Mouse (Mus musculus) spleen, postnatal 4 days (tissue): Measurements from ENCODE around the gene Wnt10b.
A peak's percentile ranks its signal among the peaks of the same experiment; 100 is the strongest.
"Not testable (repeated sequence)": the region's sequence is repeated elsewhere in the genome, so short reads cannot be mapped to it uniquely, and the experiment has no call there.

ENCODE experiments used
- DNase-seq, 2 experiments: peaks; one replicate each; pipeline ENCODE4 v3.0.0; 2022; ENCODE audit warnings: low spot score in 2 of 2

Gene Wnt10b

DNA sequence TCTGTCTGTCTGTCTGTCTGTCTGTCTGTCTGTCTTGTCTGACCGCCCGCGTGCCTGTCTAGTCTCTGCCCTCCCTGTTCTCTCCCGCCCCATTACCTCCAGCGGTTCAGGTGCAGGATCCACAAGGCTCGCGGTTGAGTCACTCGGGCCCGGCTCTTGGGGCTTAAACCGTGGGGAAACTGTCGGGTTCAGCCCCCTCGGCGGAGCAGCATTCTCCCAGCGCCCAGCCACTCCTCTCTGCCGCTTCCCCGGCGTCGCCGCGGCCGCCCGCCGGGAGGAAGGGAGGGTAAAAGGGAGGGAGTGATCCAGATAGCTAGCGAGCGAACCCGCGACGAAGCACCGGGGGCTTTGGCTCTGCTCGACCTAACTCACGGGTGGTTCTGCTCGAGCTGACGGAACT lies at the start of gene Wnt10b:
Gene Wnt10b (minus strand): TSS at position 389 of the 400 bp plus-strand sequence.
- no peak for DNase-seq

DNA sequence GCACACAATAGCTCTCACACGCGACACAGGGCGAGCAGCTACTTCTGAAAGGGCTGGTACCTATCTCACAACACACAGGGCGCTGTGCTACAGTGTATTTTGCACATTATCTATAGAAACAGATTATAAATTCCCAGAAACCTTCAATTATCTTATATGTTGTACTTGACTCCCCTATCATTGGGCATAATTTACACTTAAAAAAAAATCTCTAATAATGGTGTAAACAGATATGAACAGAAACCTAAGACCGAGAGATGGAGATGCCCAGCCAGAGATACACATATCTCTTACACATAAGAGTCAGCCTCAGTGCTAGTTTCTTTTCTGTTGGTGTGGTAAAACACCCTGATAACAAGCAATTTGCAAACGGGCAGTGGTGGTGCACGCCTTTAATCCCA lies 49.7 kb upstream of the Wnt10b start:
- DNase-seq = no peak

DNA sequence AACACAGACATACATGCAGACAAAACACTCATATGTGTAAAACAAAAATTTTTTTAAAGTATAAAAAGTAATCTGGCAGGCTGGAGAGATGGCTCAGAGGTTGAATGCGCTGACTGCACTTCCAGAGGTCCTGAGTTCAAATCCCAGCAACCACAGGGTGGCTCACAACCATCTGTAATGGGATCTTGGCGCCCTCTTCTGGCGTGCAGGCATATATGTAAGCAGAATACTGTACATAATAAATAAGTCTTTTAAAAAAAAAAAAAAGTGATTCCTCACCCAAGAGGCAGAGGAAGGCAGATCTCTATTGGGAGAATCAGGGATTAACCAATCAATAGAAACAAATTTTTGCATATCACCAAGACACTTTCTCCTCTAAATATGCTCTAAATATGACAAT lies 45.5 kb upstream of the Wnt10b start:
- DNase-seq = no peak

DNA sequence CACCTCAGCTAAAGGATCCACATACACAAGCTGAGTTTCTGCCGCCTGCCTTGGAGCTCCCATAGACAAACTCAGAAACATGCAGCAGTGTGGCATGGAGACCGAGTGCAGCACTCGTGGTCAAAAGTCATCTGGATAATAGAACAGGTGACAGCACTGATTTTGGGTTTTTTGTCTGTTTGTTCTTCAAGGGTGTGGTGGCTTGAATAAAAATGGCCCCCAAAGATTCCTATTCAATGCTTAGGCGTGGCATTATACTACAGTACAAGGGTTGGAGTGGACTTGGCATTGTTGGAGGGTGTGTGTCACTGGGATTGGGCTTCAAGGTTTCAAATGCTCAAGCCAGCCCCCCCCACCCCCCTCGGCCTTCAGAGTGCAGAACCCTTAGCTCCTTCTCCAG lies 44.2 kb upstream of the Wnt10b start:
- DNase-seq = no peak

DNA sequence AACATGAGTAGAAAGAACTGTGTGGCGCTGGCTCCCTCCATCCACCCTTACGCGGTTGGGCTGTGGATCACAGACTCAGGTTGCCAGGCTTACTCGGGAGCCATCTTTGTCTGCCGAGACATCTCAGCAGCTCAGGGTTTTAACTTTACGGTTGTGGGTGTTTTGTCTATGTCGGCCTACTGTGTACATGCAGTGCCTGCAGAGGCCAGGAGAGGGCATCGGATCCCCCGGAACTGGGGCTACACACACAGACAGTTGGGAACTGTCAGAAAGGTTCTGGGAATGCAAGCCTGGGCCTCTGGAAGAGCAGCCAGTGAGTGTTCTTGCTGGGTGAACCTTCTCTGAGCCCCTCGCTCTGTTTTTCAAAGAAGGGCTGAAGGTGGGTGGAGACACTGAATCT lies 43.5 kb upstream of the Wnt10b start:
- no peak for DNase-seq

DNA sequence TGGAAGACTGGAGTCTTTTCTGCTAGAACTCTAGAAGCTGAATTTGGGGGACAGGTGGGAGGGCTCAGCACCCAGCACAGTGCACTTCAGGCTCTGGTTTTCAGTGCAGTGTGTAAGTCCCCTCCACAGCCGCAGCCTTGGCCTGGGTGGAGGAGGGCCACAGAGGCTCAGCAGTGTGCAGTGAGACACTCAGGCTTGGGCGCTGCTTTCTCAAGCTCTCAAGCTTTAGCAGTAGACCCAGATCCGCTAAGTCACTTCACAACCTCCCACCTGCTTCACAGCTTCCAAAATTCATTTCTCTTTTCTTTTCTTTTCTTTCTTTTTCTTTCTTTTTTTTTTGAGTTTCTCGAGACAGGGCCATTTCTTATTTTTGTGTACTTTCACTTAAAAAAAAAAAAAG lies 43.0 kb upstream of the Wnt10b start:
- DNase-seq = no peak

DNA sequence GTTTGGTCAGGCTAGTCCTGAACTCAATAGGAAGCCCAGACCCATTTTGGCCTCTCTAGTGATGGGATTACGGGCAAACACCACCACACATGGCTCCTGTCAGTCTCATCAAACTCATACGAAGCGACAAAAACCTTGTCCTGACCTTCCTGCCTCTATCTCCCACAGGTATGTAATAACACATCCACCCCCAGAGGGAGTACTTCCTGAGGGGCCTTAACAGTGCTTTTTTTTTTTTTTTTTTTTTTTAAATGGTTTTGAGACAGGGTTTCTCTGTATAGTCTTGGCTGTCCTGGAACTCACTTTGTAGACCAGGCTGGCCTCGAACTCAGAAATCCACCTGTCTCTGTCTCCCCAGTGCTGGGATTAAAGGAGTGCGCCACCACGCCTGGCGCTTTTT lies 40.2 kb upstream of the Wnt10b start:
- DNase-seq = no peak

DNA sequence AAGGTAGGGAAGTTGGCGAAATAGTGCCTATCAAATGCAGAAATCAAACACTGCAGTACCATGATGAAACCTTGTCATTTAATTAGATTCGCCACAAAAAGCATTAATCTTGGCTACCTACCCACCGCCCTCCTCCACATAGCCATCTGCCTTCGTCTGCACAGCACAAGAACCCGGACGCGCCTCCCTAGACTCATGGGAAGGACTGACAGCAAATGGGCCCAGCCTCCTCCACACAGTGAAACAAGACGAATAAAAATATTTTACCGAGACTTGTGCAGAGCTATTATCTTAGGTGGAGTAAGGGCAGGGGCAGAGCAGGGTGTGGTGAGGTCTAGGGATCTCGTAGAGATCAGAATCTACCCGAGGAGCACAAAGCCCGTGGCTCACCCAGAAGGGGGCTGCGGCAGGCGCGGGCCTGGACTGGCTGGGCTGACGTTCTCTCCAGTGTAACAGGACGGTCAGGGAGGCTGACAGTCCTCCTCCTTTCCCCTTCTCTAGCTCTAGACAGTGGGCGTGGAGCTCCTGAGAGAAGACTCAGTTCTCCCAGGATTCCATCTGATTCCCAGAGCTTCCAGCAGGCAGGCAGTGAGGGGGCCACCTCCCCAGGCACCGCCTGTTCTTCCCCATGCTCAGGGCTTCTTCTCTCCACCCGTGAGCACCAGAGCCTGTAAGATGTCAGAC lies 34.9 kb upstream of the Wnt10b start:
- DNase-seq = no peak

DNA sequence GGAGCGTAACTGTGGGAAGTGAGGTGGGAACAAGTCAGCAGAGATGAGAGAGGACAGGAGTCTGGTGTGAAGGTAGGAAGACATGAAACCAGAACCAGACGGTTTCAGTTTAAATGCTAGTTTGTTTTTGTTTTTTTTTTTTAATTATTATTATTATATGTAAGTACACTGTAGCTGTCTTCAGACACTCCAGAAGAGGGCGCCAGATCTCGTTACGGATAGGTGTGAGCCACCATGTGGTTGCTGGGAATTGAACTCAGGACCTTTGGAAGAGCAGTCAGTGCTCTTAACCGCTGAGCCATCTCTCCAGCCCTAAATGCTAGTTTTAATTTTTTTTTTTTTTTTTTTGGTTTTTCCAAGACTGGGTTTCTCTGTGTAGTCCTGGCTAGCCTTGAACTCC lies 32.3 kb upstream of the Wnt10b start:
- not testable (repeated sequence) for DNase-seq

DNA sequence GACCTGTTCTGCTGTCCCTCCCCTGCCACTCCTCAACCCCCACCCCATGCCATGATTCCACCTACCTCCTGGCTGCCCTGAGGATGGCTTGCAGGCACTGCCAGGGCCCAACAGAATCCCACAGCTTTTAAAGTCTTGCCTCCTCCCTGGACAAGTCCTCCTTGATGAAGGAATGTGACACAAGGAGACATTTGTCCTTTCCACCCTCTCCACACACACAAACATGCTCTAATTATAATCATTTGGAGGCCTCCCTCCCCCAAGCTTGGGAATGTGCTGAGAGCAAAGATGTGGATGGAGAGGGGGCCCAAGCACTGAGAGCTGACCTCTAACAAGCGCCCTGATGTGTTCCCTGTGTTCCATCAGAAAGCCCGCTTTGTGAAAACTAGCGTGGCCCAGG lies 31.4 kb upstream of the Wnt10b start, which contains the start of gene Ddn:
Gene Ddn (minus strand): TSS at position 101 of the 400 bp plus-strand sequence.
- no peak for DNase-seq

DNA sequence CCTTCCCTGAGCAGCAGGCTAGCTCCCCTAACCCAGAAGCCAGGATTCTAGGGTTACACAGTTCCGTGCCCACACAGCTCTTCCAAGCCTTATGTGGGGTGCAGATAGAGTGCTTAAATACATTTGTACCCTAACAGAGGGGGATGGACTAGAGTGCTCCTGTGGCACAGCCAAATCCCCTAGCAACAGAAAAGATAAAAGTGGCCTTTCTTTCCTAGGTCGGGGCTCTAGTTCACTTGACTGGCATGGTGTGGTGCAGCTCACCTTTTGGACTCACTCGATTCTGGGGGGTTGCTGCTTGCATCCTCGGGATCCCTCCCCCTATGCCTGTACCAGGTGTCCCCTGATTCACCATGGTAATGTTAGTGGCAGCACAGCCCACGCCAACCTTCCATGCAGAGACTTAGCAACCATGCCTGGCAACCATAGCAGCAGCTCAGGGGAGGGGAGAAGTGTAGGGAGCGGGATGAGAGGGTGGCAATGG lies 30.7 kb upstream of the Wnt10b start:
- no peak for DNase-seq

DNA sequence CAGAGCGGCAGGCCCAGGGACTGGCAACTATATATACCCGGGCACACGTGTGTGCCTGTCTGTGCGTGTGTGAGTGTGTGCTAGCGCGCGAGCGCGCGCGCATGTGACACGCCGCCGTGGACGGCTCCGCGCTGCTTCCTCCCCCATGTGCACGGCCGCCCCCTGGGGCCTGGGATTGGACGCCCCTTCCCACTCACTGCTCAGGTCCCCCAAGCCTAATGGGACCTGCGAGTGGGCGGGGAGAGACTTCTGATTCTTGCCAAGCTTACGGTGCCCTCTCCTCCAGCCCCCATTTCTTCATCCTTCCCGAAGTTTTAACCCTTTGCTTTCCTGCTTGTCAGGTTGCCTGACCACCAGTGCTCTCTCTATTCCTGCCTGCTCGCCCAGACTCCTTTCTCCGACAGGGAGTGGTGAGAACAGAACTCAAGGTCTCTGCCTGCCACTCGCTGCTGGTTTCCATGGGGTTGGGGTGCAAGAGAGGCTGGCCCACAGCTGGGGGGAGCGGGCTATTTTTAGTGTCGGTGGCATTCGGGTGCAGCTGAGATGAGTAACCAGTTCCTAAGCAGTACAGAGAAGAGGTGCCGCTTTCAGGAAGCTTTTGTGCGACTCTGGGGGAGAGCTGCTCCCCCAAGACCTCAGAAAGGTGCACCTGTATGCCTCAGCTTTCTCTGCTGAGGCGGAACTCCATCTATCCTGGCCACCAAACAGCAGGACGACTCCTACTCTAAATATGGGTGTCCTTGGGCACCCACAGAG lies 30.1 kb upstream of the Wnt10b start:
- DNase-seq = no peak

DNA sequence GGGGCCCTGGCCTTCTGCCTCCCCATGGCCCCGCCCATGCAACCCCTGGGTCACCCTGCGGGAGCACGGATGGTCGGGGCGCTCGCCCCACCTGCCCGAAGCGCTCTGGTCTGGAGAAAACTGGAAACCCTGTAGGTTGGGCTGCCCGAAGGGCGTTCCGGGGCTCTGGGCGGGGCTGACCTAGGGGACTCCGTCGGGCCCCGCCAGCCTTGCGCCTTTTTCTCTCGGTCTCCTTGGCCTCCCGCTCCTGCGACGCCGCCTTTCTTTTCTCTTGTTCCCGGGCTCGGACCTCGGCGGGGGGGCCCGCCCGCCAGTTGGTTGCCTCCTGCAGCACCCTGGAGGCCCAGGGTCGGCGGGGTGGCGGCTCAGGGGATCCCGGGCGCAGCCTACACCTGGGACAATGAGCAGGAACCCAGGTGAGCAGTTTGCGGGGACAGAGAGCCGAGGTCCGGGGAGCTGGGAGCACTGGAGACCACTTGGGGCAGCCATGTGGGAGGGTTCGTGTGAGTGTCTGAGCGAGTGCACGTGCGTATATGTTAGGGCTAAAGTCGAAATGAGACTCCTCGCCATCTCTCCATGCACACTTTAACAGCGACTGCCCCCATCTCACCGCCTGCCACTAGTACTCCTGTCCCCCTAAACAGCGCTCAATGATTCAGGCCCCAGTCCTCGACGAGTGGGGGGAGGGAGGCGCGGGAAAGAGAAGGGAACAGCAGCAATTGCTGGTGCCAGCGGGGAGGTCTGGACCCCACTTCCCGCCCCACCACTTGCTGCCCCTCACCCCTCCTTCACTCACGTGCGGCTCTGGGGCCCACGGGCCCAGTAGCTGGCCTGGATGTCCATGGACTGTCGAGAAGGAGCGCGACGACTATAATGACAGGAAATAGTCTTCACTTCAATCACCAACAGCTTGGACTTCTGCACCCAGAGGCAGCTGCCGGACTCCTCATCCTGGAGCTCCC lies 29.1 kb upstream of the Wnt10b start:
- peak in 1 of 2 experiments; percentile 73 for DNase-seq

DNA sequence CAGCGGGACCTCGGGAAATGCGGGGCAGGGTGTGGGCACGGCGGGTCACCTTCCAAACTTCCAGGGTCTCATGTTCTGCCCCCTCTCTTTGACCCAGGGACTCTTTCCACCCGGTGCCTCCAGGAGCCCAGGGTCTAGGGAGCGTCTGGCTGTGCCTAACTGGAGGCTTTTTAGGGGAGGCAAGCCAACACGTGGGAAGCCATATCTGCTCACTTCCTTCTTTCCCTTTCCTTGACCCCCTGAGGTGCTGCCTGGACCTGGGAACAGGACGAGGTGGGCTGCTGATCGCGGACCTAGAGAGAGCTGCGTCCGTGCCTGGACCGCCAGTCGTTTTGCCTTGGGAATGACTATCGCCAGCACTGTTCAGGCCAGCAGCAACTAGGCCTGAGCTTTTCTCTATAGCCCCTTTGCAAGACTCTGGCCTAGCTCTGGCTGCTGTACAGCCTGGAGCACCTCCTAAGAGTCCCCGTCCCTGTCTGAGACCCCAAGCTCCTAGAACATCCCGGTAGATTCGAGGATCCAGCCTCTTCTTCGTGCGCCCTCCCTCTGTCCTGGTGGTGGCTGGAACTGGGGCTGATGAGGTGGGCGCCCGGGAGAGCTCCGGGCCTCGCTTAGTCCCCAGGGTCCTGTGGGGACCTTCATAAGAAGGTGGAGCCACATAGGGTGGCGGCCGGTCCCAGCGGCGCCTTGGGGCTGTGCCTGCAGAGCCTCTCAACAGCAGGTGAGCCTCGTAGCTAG lies 28.3 kb upstream of the Wnt10b start:
- DNase-seq = no peak

DNA sequence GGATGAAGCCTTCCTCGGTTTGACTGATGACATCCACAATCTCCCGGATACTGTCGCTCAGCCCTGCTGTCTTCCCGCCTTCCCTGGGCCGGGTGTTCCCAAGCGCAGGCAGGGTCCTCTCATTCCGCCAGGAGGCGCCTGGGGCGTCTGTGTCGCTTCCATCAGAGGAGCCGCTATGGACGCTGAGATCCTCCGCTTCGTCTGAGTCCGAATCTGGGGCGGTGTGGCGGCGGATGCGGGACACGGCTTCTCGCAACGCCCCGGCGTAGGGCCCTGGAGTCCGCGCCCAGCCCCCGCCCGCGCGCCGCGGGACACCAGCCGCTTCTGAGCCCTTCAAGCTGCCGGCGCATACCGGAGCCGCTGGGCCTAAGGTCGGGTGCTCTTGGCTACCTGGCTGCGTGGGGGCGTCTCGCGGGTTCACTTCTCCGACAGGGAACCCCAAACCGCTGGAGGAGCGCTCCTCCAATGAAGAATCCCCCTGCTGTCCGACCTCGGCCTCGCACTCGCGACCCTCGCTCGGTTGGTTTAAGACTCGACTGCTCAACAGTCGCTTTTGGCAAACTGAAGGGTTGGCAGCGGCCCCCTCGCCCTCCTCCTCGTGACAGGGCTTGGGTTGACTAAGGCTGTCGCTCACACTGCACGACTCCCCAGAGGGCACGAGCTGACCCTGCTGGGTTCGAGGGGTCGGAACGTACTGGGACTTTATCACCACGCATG lies 27.5 kb upstream of the Wnt10b start:
- DNase-seq = peak; percentile 56 to 80

DNA sequence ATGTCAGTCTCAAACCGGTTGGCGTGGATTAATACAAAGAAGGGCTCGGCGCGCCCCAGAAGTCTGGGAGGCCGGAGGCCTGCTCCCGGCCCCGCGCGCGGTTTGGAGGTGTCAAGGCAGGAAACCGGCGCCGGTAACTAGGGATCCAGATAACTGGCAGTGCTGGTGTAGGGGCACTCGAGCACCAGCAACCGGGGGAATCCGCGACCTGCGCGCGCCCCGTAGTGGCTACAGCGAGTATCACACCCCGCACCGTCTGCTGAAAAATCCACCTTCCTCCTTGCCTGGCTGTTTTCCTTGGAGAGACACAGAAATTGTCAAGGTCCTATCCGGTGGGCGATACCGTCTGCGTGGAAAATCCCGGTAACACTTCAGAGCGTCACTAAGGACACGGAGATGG lies 26.1 kb upstream of the Wnt10b start:
- DNase-seq = peak; percentile 76 to 93

DNA sequence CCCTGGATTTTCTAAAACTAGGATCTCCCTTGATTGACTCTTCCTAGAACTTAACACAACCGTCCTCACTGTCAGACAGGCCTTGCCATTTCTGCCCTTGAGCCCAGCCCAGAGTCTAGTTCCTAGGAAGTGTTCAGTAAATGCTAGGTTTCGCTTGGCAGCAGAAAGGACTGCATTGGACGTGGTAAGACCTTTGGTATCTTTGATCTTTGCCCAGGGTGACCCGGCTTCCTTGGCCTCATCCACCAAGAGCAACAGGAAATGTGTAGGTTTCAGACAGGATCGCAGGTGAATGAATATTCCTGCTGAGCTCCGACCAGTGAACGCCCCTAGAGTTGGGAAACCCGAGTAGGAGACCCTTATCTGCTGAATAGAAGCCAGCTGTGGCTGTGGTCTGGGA lies 25.0 kb upstream of the Wnt10b start:
- DNase-seq = no peak

DNA sequence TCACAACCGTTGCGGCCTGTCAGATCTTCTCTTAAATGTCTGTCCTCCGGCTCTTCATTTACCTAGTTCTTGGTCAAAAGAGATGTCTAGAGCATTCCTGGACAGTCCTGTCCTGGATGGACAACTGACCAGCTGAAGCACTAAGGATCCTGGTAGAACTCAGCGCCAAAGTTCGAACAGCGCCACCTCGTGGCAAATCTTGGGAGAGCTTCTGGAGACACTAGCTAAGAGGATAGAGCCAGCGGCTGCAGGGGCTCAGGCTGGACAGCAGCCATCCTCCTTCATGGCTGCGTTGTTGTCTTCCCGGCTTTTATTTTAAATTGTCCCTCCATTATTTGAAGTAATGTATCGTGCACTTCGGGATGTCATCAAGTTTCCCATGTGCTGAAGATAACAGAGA lies 21.4 kb upstream of the Wnt10b start:
- DNase-seq = peak; percentile 72 to 93

DNA sequence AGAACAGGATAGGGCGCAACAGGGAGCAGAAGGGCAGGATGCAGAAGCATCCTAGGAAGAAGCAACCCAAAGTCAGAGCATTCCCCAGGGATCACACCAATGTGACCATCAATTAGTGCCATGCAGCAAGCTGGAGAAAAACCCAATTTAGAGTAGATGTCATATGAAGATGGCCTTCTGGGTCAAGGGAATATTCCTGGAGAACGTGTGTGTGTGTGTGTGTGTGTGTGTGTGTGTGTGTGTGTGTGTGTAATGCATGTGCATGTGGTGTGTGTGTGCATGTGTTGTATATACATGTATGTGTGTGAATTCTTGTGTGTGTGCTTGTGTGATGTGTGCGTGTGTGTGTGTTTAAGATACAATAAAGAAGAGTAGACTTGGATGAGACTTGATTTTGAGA lies 21.0 kb upstream of the Wnt10b start:
- no peak for DNase-seq

DNA sequence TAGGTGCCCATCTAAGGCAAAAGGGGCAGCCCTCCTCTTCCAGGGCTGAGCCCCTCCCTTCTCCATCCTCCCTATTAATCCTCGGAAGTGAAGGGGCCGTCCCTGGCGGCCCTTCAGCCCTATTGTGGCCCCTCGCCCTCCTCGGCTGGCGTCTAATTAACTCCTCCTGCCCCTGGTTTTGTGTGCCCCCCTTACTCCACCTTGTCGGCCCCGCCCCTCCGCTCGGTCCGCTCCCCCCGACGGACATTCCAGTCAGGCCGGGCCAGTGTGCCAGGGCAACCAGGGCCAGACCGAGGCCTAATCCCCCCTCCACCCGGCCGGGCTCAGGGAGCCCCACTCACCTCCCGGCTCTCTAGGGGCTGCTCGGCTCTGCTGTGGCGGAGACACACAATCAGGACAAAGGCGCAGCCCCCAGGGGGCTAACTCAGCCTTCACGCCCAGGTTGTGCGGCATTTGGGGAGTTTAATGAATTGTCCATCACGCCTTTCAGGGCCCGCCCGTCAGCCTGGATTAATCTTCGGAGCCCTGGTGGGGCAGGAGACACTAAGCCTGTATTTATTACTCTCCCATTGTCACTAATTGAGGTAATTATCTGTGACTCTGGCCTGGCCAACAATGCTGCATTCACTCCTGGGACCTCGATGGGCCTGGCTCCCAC lies 20.0 kb upstream of the Wnt10b start:
- no peak for DNase-seq
